Mouse (Mus musculus) testis, adult 2 months (tissue): ENCODE results near the gene Wnt4.

Source experiments
- CTCF ChIP-seq: fragments of 200-500 bp; IDR thresholded peaks from 2 replicates; pipeline ENCODE4 v1.5.1; 2012; ENCODE audit warnings: low read depth, mild to moderate bottlenecking, inconsistent platforms, low read length, moderate library complexity; ENCODE audit not compliant: control insufficient read depth, insufficient read depth, insufficient replicate concordance
- POLR2A ChIP-seq: fragments of 200-500 bp; IDR thresholded peaks from 2 replicates; pipeline ENCODE4 v1.6.1; 2012; ENCODE audit warnings: low read depth, mild to moderate bottlenecking, inconsistent platforms, low read length, moderate library complexity; ENCODE audit not compliant: control insufficient read depth

- TF ChIP-seq CTCF (no peak), POLR2A (no peak)
These were observed 21.1 kb downstream of the Wnt4 start for GRCm38 (mm10) chr4:137298406-137298805.
